Mouse (Mus musculus) spleen, postnatal 4 days (tissue): ENCODE measurements around the gene Ubac1.

Experiments used
- DNase-seq, 2 experiments: peaks; one replicate each; pipeline ENCODE4 v3.0.0; 2022; ENCODE audit warnings: low spot score in 2 of 2

Ubac1 gene

GRCm38 (mm10) chr2:26024138-26025075 is 2.9 kb upstream of the Ubac1 start:
- peak; percentile 60 to 79 for DNase-seq

- no peak for DNase-seq
Observed at GRCm38 (mm10) chr2:26022626-26023025, 1.1 kb upstream of the Ubac1 start.

GRCm38 (mm10) chr2:26022258-26022565 is 665 bp upstream of the Ubac1 start:
- no peak for DNase-seq

- DNase-seq = peak; percentile 68 to 82
Observed at GRCm38 (mm10) chr2:26020714-26021560, 610 bp downstream of the Ubac1 start.

- DNase-seq = peak in 1 of 2 experiments; percentile 42
Observed at GRCm38 (mm10) chr2:26019923-26020322, 1.6 kb downstream of the Ubac1 start.

GRCm38 (mm10) chr2:26017326-26017725 is 4.2 kb downstream of the Ubac1 start:
- no peak for DNase-seq

- DNase-seq = peak; percentile 79 to 83
Observed at GRCm38 (mm10) chr2:26013674-26014073, 7.9 kb downstream of the Ubac1 start.

GRCm38 (mm10) chr2:26011420-26011819 is 10.1 kb downstream of the Ubac1 start:
- no peak for DNase-seq

GRCm38 (mm10) chr2:26002001-26002400 is 19.5 kb downstream of the Ubac1 start:
- no peak for DNase-seq

GRCm38 (mm10) chr2:26001136-26001535 is 20.4 kb downstream of the Ubac1 start:
- DNase-seq = no peak

- DNase-seq = no peak
Observed at GRCm38 (mm10) chr2:25997716-25998115, 23.8 kb downstream of the Ubac1 start.

GRCm38 (mm10) chr2:25994791-25995190 is 26.8 kb downstream of the Ubac1 start:
- no peak for DNase-seq

GRCm38 (mm10) chr2:25992285-25992684 is 29.3 kb downstream of the Ubac1 start:
- DNase-seq = no peak

- DNase-seq = no peak
Observed at GRCm38 (mm10) chr2:25989651-25990050, 31.9 kb downstream of the Ubac1 start.

GRCm38 (mm10) chr2:25987817-25988216 is 33.7 kb downstream of the Ubac1 start:
- DNase-seq = no peak

GRCm38 (mm10) chr2:25986601-25987000 is 34.9 kb downstream of the Ubac1 start:
- DNase-seq = no peak

GRCm38 (mm10) chr2:25983159-25983907 is 38.2 kb downstream of the Ubac1 start, which contains the start of gene Camsap1:
TSS of gene Camsap1 (minus strand) at chr2:25983282.
- peak; percentile 100 for DNase-seq

GRCm38 (mm10) chr2:25982426-25983091 is 39.0 kb downstream of the Ubac1 start:
- DNase-seq = peak; percentile 46 to 81

- DNase-seq = peak in 1 of 2 experiments; percentile 59
Observed at GRCm38 (mm10) chr2:25982052-25982425, 39.5 kb downstream of the Ubac1 start.

GRCm38 (mm10) chr2:25978997-25979396 is 42.5 kb downstream of the Ubac1 start:
- no peak for DNase-seq

GRCm38 (mm10) chr2:25977587-25978239 is 43.8 kb downstream of the Ubac1 start:
- DNase-seq = no peak
